Comparison of ENCODE assay signal across 10 mouse cellular contexts in the genomic region with DNA sequence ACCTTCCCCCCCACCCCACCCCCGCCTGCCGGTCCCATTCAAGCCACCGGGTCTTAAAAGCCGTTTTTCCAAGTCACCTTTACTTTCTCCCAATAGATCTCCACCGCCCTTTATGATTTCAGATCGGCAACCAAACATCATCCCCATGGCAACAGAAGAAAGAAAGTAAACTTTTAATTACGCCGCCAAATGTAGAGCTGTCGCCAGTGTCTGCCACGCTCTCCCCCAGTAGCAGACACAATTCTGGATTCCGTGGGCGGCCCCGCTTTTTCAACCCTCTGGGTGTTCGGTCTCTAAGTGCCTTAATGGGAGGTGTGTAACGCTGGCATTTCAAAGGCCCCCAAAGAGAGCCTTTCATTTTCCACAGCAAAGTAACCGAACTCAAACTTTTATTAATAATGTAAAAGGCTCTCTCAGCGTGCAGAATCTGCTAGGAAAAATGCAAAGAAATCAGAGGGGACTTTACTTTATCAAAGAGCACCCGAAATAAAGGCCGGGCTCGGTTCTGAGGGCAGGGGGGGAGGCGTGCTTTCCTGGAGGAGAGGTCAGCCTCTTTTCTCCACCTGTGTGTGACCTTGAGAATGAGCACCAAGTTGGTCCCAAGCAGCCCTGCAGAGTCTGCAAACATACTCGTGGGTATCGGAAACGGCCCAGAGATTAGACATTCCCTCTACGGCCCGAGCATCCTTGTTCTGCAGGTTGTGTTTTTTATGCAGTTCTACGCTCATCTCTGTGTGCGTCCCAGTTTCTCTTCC. TPM values are rescaled to one million over a fixed set of nuclear protein-coding genes. Genes with fewer than 3 reads are reported as not detected.
A peak's percentile ranks its signal among the peaks of the same experiment; 100 is the strongest.
DNase-seq lines count a peak whose midpoint lies in the region; ATAC-seq and TF ChIP-seq lines count a peak whose summit lies in the region.
"Had no signal": no experiment of that assay in that cellular context is flagged by ENCODE, and none has a peak within 500 bp of the region (broad histone marks: within the 10 kb centered on the region; RNA-seq: fewer than 3 reads in every experiment).

No protein-coding gene starts in this region.

- no peak overlapping the region for H3K27ac ChIP-seq in heart, embryonic 11.5 days (ENCODE audit: low read depth, low read length)
- 0 out of 2 replicates have a peak overlapping the region, but pooled peaks have one; percentile 8 for H3K27ac ChIP-seq in limb, embryonic 14.5 days (replicated peaks; ENCODE audit: low read depth, low read length)

- DNase-seq in heart, adult 11 months, result no peak
- peak; percentile 26 to 45 for DNase-seq in right cerebral cortex, adult 2 months (ENCODE audit: low spot score in 2 of 2)
- DNase-seq in right cerebral cortex, postnatal 14 days, result no peak
- no peak for DNase-seq in limb, embryonic 14.5 days (ENCODE audit: low spot score)
- DNase-seq in urinary bladder, postnatal 4 days (ENCODE audit: low spot score in 2 of 2), result no peak
- DNase-seq in spleen, adult 18-20 months, result no peak
- DNase-seq in urinary bladder, adult 2 months (ENCODE audit: low spot score), result no peak

- ATAC-seq in heart, embryonic 11.5 days (replicated peaks; ENCODE audit: insufficient number of reproducible peaks, low FRiP score, low TSS enrichment), result no peak
- ATAC-seq in limb, embryonic 14.5 days (ENCODE audit: low FRiP score, low read depth), result no peak

- 12% methylated on average over 28 of the region's 28 CpGs for WGBS in heart, embryonic 11.5 days (ENCODE audit: insufficient replicate concordance)
- WGBS in limb, embryonic 14.5 days, result 10% methylated on average over 28 of the region's 28 CpGs

- peak overlapping the region; percentile 28 for H3K4me3 ChIP-seq in heart, embryonic 11.5 days (ENCODE audit: low read depth, low read length)
- peak overlapping the region; percentile 24 for H3K4me3 ChIP-seq in limb, embryonic 14.5 days (replicated peaks; ENCODE audit: low read length)

- no peaks in the 10 kb centered on the region for H3K36me3 ChIP-seq in heart, embryonic 11.5 days (ENCODE audit: control insufficient read depth, insufficient read depth, low read length)
- no peaks in the 10 kb centered on the region for H3K36me3 ChIP-seq in limb, embryonic 14.5 days (ENCODE audit: control insufficient read depth, insufficient read depth, low read length)

- H3K9ac ChIP-seq in heart, embryonic 11.5 days (ENCODE audit: low read depth, low read length), result no peak overlapping the region
- 0 out of 2 replicates have a peak overlapping the region, but pooled peaks have one; percentile 12 for H3K9ac ChIP-seq in limb, embryonic 14.5 days (ENCODE audit: low read depth, low read length, severe bottlenecking)

- no peak for TF ChIP-seq POLR2A in limb, embryonic 14.5 days (IDR thresholded peaks at IDR 0.05; ENCODE audit: borderline replicate concordance, extremely low read depth, insufficient read depth, insufficient read length)

- peak overlapping the region; percentile 58 for H3K4me2 ChIP-seq in heart, embryonic 11.5 days
- peak overlapping the region; percentile 45 for H3K4me2 ChIP-seq in limb, embryonic 14.5 days (replicated peaks; ENCODE audit: low read depth, low read length, severe bottlenecking)

- no peaks in the 10 kb centered on the region for H3K9me3 ChIP-seq in heart, embryonic 11.5 days (replicated peaks; ENCODE audit: control insufficient read depth, low read length)
- no peaks in the 10 kb centered on the region for H3K9me3 ChIP-seq in limb, embryonic 14.5 days (ENCODE audit: control insufficient read depth, low read length)

- H3K4me1 ChIP-seq in heart, embryonic 11.5 days (ENCODE audit: control insufficient read depth, insufficient read depth, low read length), result peaks cover 7% of the 10 kb centered on the region; the same call in 1 of the 2 replicates
- H3K4me1 ChIP-seq in limb, embryonic 14.5 days (ENCODE audit: control insufficient read depth, insufficient read depth, low read length), result peaks cover 12% of the 10 kb centered on the region; the same call in 1 of the 2 replicates

- peaks cover 13% of the 10 kb centered on the region for H3K27me3 ChIP-seq in heart, embryonic 11.5 days (ENCODE audit: control insufficient read depth, insufficient read depth, low read length)
- H3K27me3 ChIP-seq in limb, embryonic 14.5 days (ENCODE audit: control insufficient read depth, insufficient read depth, low read length), result peaks cover 4% of the 10 kb centered on the region; the same call in 1 of the 2 replicates
- H3K27me3 ChIP-seq: CH12.LX had no signal

RNA-seq across cellular contexts. Expression of a gene that starts 48.3 kb away (rescaled TPM):
- polyA plus RNA-seq in heart, embryonic 11.5 days (2014; fragmentation: Nextera tagmentation; extraction: Ambion mirVana), result 0.11 and 0.52 TPM in 2 replicates
- 23.1 and 26.3 TPM in 2 replicates for polyA plus RNA-seq in limb, embryonic 14.5 days (2012; rRNA removed)
- 11.3 and 12.5 TPM in 2 replicates for polyA plus RNA-seq in limb, embryonic 14.5 days (2014; fragmentation: Nextera tagmentation; extraction: Ambion mirVana)
- 2.0 and 2.6 TPM in 2 replicates for polyA plus RNA-seq in urinary bladder, adult 2 months (2012; rRNA removed)
- polyA plus RNA-seq: liver, embryonic 16.5 days had no signal

Comparison
In these comparisons a context has a peak if more than half of its experiments do, and no peak if none do; other contexts are left out.
1. DNase-seq: peak in right cerebral cortex, adult 2 months (2 of 2); none in heart, adult 11 months (single experiment), right cerebral cortex, postnatal 14 days (single experiment), limb, embryonic 14.5 days (single experiment), urinary bladder, postnatal 4 days (0 of 2), spleen, adult 18-20 months (0 of 2) and urinary bladder, adult 2 months (single experiment).